Mouse (Mus musculus): Measurements from ENCODE around the gene Gli1.

DNA sequence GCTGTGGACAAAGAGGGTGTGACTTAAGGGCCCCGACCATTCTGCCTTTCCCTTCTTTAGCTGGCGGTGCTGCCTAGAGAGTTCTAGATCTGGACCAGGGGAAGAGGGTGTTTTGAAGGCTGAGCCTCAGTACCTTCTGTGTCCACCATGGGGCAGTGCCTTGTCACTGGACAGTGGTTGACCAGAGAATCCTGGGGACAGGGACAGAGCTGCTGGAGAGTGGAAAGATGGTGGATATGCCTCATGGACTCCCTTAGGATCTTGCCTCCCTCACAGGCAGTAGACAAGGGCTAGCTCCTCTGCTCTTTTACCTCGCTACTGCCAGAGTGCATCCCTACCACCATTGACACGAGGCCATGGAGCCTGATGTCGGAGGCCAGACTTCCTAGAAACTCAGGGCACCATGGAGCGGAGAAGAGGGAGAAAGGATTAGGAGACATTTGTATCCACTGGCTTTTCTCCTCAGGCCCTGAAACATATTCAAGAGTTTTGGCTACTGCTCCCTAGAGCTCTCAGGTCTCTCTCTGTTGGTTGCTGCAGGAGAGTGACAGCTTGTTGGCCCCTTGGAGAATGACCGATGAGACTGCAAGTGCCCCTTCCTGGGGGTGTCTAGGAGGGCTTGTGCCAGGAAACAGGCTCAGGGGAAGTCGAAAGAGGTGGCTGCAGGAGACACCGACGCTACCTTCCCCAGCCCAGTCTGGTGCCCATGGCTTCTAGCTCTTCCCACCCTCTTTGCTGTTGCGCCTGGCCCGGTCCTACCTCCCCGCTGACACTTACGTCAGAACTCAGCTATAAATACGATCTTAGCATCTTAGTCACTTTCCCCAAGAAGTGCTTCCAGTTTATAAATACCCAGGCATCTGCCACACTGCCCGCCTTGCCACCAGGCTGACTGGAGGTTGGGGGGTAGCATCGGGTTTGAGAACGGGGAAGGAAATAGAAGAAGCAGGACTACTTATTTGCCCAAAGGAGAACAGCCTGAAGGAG lies 12.4 kb upstream of the Gli1 start, which contains the start of gene Inhbe:
- TF ChIP-seq POLR2A (IDR thresholded peaks at IDR 0.05; ENCODE audit: low read depth, low read length) (no peak), CTCF (IDR thresholded peaks at IDR 0.05; ENCODE audit: extremely low read depth, insufficient read length, insufficient replicate concordance, low read depth, low read length) (no peak)

All from small intestine, adult 2 months (tissue).